Mouse (Mus musculus) spleen, adult 2 months (tissue): ENCODE results near the gene Gm20388.

Source experiments
- CTCF ChIP-seq: fragments of 200-500 bp; IDR thresholded peaks from 2 replicates; pipeline ENCODE4 v1.5.1; 2011; ENCODE audit warnings: mild to moderate bottlenecking, inconsistent platforms; ENCODE audit not compliant: insufficient read depth, insufficient read length, insufficient replicate concordance; ENCODE audit errors: extremely low read depth
- POLR2A ChIP-seq: fragments of 200-500 bp; IDR thresholded peaks from 2 replicates; pipeline ENCODE4 v1.6.1; 2011; ENCODE audit warnings: low read depth, low read length, inconsistent platforms

- TF ChIP-seq POLR2A (no peak), CTCF (no peak)
These were observed 2837.2 kb downstream of the Gm20388 start for GRCm38 (mm10) chr8:122747825-122748224.
